Comparison of ENCODE assay signal across 14 mouse cellular contexts in genomic region chr11:90292766-90293165, GRCm38 (mm10).
"Had no signal": no experiment of that assay in that cellular context is flagged by ENCODE, and none has a peak within 500 bp of the region (broad histone marks: within the 10 kb centered on the region; RNA-seq: fewer than 3 reads in every experiment).

No protein-coding gene starts in this region.

- H3K4me2 ChIP-seq: liver, embryonic 13.5 days; midbrain, embryonic 13.5 days had no signal

- H3K27ac ChIP-seq: kidney, postnatal 0 days; left cerebral cortex, adult 2 months; liver, embryonic 13.5 days; midbrain, embryonic 10.5 days; midbrain, embryonic 13.5 days had no signal

- H3K4me1 ChIP-seq: liver, embryonic 13.5 days; midbrain, embryonic 10.5 days had no signal

- H3K27me3 ChIP-seq: liver, embryonic 13.5 days; midbrain, embryonic 13.5 days had no signal

- H3K9ac ChIP-seq: liver, embryonic 13.5 days; midbrain, embryonic 13.5 days had no signal

- H3K9me3 ChIP-seq: liver, embryonic 13.5 days; megakaryocyte, embryonic 14.5 days; midbrain, embryonic 10.5 days; midbrain, embryonic 13.5 days had no signal

- H3K36me3 ChIP-seq: liver, embryonic 13.5 days; midbrain, embryonic 10.5 days; midbrain, embryonic 13.5 days had no signal

- H3K4me3 ChIP-seq: left cerebral cortex, adult 2 months; liver, embryonic 13.5 days; megakaryocyte, embryonic 14.5 days; midbrain, embryonic 10.5 days; midbrain, embryonic 13.5 days; myocyte had no signal

- DNase-seq: layer of hippocampus, postnatal 36 days; liver, embryonic 13.5 days; lung, adult 2 months; thymus, adult 18-20 months; thymus, postnatal 36 days had no signal

- ATAC-seq: intestine, postnatal 0 days; lung, postnatal 0 days; midbrain, embryonic 13.5 days; midbrain, embryonic 16.5 days had no signal
